Mouse (Mus musculus) right cerebral cortex, adult 18-20 months (tissue): ENCODE measurements around the gene Nup205.

Experiments
- DNase-seq: peaks from one replicate; pipeline ENCODE4 v3.0.0; 2022; ENCODE audit warnings: mixed read lengths

Gene Nup205

GRCm38 (mm10) chr6:35288920-35289319 lies 111.7 kb downstream of the Nup205 start:
- no peak for DNase-seq

- no peak for DNase-seq
Observed at GRCm38 (mm10) chr6:35289676-35290075, 112.5 kb downstream of the Nup205 start.

DNA sequence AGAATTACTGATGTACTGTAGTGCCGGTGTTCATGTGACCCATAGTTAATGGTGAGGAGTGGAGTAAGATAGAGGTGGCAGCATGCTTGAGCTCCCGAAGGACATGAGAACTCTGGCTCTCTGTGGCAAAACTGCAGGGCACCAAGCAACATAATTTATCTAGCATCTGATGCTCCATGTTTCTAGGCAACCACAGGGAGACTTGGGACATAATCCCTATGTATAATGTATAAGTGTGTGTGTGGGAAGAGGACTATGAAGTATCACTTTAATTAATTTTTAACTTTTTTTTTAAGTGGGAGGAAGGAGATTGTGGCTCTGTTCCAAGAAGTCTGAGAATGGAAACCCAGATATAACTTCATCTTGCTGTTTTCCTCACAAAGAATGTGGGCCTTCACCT lies 117.7 kb downstream of the Nup205 start:
- no peak for DNase-seq

DNA sequence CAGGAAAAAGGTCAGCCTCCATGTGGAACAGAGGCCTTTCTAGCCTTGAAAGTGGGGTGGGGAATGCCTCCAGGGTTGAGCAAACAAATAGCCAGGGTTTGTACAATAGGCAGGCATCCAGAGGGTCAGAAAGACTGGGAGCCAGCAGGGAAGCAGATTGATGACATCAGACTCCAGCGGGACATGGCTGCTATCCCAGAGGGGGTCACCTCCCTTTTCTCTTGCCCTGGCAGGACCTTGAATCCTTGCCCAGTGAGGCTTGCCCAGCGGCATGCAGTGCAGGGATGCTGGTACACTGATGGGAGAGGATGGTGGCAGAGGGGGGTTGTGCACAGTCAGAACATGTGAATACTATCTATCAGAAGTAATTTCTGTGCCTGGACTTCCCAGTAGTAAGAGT lies 119.8 kb downstream of the Nup205 start:
- peak; percentile 34 for DNase-seq
